Mouse (Mus musculus) brain, embryonic 18.5 days (tissue): ENCODE data around the gene Gm20388.

Experiments used
- DNase-seq: peaks from one replicate; pipeline ENCODE4 v3.0.0-alpha.2; 2012; ENCODE audit warnings: low read depth, low spot score

Gm20388 gene

GRCm38 (mm10) chr8:120738771-120739170 lies 828.1 kb downstream of the Gm20388 start:
- no peak for DNase-seq

- no peak for DNase-seq
Observed at GRCm38 (mm10) chr8:120739526-120739925, 828.9 kb downstream of the Gm20388 start.

GRCm38 (mm10) chr8:120740579-120740978 lies 829.9 kb downstream of the Gm20388 start:
- no peak for DNase-seq

DNA sequence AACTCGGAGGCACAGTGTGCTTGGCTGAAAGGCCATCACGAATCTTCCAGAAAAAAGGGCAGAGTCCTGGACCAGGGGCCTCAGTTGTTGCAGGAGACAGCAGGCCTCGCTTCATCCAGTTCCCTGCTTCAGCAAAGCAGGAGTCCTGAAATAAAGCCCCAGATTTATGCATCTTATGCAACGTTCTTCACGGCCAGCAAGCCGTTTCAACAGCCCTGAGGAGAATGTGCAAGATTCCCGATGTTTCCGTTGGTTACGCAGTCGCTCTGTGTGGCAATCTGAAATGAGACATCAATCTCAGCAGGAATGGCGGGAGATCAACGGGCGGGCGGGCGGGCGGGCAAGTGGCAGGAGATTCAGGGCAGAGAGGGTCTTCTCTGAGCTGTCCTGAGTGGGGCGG lies 830.4 kb downstream of the Gm20388 start:
- no peak for DNase-seq

DNA sequence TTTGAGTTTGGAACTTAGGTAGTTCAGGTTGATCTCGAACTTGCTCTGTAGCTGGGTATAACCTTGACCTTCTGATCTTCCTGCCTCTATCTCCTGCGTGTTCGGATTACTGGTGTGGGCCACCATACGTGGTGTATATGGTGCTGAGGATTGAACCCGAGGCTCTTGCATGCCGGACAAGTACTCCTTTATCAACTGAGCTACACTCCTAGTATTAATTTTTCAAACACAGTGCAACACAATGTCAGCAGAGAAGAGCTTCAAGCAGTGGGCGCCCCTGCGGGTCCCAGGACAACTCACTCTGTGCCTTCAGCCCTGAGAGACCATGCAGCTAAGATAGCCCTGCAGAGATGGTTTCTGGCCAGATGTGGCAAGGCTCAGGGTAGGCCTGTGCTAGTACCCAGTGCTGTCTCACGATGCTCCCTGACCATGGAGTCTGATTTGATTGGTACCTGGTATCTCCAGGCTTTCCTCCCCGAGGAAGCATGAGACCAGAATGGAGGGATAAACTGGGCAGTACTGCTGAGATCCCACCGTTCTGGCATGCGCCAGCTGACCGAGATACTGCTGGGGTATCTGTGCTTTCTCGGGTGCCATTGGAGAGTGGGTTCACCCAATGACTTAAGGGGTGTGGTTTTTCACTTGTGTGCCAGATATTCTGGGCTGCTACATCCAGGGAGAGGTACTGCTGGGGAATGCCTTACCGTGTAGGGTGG lies 831.3 kb downstream of the Gm20388 start:
- DNase-seq = no peak

DNA sequence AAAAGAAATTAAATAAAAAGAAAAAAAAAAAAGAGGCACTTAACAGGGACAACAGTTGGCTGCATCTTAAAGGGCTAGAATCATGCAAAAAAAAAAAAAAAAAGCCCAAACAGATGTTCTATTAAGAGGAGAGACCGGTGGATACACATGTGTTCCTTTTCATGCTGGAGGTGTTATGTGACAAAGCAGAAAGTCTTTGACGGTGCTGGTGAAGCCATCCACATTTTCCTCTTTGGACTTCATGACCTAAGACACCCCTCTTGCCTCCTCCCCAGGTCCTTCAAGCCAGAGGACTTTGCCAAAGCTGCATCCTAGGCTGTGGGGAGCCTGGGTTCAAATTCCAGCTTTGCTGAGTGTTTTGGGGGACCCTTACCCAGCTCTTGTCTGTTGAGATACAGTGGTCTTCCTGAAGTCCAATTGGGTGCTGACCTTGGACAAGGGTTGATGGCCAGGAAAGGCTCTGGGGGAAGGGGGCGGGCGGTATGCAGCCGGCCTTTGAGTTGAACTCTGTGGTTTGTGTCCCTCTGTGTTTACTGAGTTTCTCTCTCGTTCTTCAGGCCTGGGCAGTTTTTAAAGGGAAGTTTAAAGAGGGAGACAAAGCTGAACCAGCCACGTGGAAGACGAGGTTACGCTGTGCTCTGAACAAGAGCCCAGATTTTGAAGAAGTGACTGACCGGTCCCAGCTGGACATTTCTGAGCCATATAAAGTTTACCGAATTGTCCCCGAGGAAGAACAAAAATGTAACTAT lies 832.7 kb downstream of the Gm20388 start:
- no peak for DNase-seq

DNA sequence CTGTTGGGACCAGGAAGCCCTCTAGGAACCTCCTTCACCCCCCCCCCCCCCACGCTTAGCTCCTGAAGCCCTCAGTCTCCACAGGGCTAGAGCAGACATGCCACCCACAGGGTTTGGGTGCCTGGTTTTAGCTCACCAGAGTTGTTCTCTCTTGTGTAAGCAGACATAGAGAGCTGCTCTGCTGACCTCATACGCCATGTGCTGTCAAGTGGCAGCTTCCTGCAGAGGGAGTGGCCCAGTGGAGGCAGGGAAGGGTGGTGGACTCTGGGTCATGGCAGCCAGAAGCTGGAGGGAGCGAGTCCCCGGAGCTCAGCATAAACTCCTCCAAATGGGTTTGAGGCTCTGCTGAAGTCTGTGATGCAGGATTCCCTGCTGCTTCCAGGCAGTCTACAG lies 833.3 kb downstream of the Gm20388 start:
- no peak for DNase-seq

DNA sequence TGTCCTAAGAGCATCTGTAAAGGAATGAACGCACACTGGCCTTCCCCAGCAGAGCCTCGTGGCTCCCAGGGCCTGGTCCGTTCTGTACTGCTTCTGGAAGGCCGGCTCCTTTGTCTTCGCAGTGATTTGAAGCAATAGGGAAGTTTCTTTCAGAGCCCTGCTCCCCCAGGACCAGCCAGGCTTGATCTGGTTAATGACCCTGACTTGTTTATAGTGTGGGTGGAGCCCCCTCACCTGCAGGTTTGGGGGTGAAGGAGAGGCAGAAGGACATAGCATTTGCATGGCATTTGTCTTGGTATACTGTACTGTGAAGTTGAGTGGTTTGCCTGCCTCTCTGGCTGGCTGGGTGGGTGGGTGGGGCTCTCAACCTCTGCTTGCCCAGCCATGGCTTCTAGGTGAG lies 833.8 kb downstream of the Gm20388 start:
- DNase-seq = no peak

GRCm38 (mm10) chr8:120745226-120745625 lies 834.6 kb downstream of the Gm20388 start:
- no peak for DNase-seq

GRCm38 (mm10) chr8:120746007-120746701 lies 835.5 kb downstream of the Gm20388 start:
- DNase-seq = no peak

DNA sequence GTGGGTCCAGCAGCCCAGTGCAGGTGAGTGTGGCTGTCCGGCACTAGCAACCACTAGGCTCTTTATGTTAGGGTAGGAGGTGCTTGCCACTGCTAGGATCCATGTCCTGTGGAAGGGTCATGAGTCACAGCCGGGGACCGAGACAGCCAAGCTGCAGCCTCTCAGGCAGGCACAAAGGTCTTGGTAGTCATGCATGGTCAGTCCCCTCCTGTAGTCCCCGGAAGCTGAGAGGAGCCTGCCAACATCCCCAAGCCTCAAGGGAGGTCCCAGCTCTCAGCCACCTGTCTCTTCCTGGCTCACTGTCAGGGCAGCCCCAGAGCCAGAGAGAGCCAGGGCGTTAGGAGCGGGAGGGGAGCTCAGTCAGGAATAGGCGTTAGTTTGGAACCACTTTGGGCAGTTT lies 836.6 kb downstream of the Gm20388 start:
- DNase-seq = no peak

- DNase-seq = no peak
Observed at GRCm38 (mm10) chr8:120750616-120751015, 840.0 kb downstream of the Gm20388 start.

GRCm38 (mm10) chr8:120751226-120752081 lies 840.8 kb downstream of the Gm20388 start:
- DNase-seq = no peak

DNA sequence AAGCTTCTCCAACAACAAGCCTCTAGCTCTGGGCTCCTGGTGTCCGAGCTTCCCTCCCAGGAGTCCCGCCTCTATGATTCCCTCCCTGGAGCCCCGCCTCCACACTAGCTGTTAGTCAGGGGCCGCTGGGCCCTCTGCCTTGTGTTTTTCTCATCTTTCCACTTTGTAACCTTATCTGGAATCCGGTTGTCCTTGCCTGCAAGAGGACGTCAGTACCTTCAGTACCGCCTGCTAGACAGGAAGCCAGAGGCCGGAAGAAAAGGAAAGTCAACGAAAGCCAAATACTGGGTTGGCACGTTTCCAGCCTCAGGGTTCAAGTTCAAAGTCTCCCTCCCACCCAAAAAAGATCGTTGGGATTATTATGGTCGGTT lies 841.4 kb downstream of the Gm20388 start:
- DNase-seq = no peak

DNA sequence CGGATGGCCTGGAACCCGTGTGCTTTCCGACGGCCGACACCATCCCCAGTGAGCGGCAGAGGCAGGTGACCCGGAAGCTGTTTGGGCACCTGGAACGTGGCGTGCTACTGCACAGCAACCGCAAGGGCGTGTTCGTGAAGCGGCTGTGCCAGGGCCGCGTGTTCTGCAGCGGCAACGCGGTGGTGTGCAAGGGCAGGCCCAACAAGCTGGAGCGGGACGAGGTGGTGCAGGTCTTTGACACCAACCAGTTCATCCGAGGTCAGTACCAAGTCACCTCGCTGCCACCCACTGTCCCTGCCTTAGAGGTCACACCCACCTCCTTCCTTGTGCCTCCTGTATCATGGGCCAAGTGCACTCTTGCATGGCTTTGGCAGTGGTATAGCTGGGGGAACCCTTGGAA lies 842.8 kb downstream of the Gm20388 start:
- DNase-seq = no peak

GRCm38 (mm10) chr8:120755306-120756297 lies 845.0 kb downstream of the Gm20388 start:
- no peak for DNase-seq

- DNase-seq = no peak
Observed at GRCm38 (mm10) chr8:120758005-120758404, 847.4 kb downstream of the Gm20388 start.

DNA sequence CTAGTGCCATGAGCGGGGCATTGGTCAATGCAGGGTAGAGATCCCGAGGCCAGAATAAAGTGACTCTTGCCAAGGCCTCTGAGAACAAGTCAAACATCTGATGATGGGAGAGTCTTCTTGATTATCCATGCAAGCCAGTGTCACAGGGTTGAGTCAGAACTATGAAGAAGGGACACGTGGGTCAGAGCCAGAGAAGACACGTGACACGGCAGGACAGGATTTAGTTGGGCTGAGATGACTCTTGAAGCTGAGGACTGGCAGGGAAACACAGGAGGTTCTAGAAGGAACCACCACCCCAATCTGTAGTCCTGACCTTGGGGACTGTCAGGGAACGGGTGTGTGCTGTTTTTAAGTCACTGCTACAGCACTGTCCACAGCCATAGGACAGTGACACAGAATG lies 849.2 kb downstream of the Gm20388 start:
- DNase-seq = no peak

DNA sequence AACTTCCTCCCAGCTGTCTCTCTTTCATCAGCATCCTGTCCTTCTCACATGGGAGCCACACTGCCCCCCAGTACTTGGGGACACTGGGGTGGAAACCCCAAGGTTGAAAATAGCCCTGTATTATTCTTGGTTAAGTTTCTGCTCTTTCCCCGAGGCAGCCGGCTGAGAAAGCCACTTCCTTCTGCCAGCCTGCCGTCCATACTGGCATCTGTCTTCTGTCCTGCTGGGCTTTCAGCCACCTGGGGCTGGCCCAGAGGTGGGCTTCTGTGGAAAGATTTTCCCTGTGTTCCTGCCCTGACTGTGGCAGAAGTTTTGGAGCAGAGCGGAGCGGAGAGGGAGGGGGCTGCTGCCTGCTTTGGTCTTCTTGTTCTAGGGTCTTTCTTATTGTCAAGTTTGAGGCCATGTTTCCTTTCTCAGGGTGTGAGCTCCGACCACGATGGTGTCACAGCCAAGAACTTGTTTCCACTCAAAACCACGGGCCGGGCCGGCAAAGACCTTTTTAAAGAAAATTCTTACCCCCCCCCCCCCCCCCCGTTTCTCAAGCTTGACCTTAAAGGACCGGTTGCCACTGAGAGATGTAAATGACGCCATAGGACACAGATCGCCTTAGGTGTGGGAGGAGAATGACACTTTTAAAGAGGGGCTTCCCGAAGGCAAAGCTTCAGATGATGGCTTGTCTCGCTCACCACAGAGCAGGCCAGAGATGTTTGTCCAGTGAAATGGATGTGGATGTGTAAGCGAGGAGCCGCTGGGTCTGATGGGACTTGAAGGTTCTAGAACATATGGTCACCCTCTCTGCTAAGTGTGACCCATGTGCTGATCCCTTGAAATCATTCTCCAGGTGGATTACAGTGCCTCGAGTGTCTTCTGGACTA lies 849.9 kb downstream of the Gm20388 start:
- no peak for DNase-seq

DNA sequence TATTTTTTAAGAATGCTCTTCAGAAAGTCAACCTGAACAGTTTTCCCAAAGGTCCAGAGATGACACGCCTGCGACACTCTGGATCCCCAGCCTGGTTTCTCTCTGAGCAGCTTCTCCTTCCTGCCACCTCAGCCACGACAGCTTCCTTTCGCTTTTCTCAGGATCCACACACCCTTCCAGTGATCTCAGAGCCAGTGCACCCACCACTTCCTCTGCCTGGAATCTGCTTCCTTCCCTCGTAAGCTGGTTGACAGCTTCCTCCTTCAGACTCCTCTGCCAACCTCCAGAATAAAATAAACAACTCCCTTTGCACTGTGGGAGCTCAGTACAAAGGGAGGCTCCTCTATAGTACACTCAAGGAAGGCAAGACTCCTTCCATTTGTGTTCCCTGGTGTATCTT lies 852.6 kb downstream of the Gm20388 start:
- no peak for DNase-seq
